Mouse (Mus musculus): ENCODE measurements around the gene Asna1.
A peak's percentile ranks its signal among the peaks of the same experiment; 100 is the strongest.

The Asna1 gene

DNA sequence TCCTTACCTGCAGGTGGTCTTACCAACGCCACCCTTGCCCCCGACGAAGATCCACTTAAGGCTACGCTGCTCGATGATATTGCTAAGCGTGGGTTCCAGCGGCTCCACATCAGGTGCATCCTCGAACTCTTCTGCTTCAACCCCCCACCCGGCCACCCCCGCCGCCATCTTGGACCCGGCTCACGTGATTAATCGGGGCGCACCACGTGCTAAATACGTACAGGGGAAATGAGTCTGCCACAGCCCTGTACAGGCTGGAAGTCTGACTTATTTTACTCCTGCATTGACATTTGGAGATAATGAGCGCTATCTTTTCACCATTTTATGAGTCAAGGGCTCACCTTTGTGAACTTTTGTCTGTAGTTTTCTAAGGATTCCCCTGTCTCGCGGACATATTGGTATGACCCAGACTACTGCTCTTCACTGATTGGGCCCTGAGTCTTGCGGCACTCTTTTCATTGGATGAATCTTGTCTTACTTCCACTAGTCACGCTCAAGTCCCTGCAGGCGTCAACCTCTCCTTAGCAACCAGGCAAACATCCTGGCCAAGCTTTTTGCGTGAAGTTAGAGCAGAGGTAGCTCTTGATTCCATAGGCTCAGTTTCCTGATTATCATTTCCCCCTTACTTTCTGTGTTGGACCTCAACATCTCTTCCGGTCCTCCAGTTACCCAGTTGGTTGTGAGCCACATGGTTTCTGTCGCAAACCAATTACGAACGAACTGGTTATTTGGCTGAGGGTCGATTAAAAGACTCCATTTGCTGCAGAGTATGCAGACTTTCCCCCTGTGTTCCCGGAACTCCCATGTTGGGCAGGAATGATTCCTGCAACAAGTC, at the start of gene Asna1:
Gene Asna1 (minus strand): TSS at position 184 of the 835 bp plus-strand sequence.
- peak; percentile 90 for DNase-seq (ENCODE audit: low spot score)

DNA sequence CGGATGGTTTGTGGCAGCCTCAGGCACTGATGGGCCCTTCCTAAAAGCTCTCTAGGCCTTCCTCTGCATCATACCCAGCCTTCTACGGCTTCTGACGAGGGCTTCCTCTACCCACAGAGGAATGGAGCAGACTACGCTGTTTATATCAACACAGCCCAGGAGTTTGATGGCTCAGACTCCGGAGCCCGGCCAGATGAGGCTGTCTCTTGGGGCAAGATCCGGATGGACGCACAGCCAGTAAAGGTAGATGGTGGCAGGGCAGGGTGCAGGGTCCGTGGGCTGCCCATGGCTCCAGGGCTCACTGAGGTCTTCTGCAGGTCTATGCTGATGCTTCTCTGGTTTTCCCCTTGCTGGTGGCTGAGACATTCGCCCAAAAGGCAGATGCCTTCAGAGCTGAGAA, 49.5 kb upstream of the Asna1 start:
- no peak for DNase-seq (ENCODE audit: low spot score)

DNA sequence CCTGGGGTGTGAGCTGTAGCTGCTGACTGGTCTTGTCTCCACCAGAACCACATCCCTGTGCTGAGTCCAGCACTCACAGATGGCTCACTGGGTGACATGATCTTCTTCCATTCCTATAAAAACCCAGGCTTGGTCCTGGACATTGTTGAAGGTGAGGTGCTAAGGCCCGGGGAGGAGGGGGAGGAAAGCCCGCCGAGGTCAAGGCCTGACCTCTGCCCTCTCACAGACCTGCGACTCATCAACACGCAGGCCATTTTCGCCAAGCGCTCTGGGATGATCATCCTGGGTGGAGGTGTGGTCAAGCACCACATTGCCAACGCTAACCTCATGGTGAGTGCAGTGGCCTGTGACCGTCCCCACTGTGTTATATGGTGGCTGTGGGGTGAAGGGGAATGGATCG, 49.1 kb upstream of the Asna1 start:
- no peak for DNase-seq (ENCODE audit: low spot score)

DNA sequence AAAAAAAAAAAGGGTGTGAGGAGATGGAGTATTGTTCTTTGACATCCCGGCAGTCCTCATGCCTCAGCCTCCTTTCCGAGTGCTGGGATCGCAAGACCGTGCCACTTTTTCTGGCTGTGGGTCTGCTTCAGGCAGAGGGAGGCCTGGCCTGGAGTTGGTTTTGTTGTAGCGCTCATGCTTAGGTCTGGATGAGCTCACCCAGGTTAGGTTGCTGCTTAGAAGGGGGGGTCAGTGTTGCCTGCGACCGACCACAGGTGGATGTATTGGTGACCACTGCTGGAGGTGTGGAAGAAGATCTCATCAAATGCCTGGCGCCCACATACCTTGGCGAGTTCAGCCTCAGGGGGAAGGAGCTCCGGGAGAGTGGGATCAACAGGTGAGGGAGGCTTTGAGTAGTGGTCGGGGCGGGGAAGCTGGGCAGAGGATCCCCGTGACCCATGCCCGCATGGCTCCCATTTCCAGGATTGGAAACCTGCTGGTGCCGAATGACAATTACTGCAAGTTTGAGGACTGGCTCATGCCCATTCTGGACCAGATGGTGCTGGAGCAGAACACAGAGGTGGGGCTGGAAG, 48.0 kb upstream of the Asna1 start:
- DNase-seq (ENCODE audit: low spot score) = no peak

DNA sequence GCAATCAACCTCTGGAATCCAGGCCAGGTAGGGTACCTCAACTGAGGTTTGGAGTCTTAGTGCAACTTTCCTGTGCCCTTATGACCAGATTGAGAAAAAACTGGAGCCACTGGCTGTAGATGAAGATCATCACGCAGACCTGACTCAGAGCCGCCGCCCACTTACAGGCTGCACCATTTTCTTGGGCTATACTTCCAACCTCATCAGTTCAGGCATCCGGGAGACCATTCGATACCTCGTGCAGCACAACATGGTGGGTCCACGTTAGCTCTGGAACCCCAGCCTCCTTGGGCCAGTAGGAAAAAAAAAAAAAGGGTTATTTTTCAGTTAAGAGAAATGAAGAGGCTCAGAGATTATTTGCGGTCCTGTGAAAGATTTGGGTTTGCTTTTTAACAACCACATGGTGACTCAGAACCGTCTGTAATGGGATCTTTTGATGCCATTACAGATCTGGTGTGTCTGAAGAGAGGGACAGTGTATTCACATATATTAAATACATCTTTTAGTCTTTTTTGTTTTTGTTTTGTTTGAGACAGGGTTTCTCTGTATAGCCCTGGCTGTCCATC, 47.4 kb upstream of the Asna1 start:
- no peak for DNase-seq (ENCODE audit: low spot score)

DNA sequence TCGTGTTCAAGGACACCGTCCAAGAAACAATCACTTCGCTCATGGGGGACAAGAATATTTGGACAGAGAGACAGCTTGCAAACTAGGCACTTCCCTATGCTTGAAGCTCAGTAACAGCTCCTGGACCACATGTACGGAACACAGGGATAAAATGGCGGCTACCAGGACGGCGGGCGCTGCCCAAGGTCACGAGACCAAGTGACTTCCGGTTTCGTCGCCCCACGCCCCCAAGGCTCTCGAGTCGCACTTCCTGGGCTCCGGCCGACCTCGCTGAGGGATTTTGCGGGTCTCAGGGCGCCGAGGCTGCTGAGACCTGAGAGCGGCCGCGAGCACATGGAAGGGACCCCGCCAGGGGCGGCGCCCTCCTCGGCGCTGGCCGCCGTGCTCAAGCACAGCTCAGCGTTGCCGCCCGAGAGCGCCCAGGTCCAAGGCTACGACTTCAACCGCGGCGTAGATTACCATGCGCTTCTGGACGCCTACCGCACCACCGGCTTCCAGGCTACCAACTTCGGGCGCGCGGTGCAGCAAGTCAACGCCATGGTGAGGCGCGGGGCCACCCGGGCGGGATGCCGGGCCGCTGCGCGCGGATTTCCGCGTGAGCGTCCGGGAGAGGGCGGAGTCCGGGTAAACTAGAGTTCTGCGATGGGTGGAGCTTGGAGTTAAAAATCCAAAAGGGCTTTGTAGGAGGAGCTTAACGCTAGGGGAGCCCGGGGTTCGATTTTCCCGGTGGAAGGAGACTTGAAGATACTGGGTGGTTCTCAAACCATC, 46.6 kb upstream of the Asna1 start, which contains the start of gene Dhps:
Gene Dhps (plus strand): TSS at position 244 of the 768 bp plus-strand sequence.
- peak; percentile 93 for DNase-seq (ENCODE audit: low spot score)

DNA sequence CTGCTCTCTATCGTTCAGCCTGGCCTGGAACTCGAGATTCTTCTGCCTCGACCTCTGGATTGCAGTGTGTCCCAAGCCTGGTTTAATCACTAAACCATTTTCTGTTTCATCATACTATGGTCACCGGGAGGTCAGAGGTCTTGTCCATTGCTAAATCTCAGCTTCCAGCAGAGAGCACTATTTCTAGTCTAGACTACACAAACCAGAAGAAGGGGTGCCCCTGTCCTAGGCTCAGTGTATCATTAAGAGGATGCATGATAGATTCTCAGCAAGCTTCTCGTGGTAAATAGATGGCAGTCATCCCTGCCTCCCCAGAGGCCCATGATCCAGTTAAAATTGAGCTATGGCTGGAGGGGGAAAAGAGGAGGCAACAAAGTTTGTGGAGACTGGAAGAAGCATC, 46.0 kb upstream of the Asna1 start:
- DNase-seq (ENCODE audit: low spot score) = no peak

DNA sequence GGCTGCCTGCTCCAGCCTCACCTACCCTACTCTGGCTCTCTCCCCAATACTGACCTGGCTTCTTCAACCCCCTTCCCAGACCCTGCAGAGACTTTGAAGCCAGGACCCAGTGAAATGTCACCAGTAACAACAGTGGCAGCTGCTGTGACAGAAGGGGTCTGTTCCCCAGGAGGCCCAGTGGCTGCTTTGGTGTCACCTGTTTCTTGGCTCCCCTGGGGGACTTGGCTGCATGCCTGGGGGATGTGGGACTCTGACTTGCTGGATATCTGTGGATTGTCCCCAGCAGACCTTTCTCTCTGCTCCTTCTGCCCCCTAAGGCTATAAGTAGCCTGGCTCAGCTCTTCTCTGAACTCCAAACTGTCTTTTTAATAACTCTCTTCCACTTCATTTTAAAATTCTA, 42.9 kb upstream of the Asna1 start, which contains the start of gene Gm5741:
Gene Gm5741 (minus strand): TSS at position 1 of the 400 bp plus-strand sequence.
- no peak for DNase-seq (ENCODE audit: low spot score)

DNA sequence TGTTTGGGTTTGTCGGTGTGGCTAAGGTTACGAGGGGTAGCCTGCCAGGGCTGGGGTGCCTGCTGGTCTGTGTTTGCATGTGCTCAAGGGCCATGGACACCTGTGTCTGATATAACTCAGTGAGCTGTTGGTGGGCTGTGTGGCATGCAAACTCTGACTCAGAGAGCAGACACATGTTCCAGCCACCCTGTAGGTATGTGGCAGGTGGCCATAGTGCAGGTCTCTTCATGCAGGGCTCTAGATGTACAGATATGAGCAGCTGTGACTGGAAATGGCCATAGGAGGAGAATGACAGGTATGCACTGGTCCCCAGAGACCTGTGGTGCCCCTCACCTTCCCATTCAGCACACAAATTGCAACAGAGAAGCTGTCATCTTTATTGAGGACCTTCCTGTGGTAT, 42.1 kb upstream of the Asna1 start:
- DNase-seq (ENCODE audit: low spot score) = no peak

DNA sequence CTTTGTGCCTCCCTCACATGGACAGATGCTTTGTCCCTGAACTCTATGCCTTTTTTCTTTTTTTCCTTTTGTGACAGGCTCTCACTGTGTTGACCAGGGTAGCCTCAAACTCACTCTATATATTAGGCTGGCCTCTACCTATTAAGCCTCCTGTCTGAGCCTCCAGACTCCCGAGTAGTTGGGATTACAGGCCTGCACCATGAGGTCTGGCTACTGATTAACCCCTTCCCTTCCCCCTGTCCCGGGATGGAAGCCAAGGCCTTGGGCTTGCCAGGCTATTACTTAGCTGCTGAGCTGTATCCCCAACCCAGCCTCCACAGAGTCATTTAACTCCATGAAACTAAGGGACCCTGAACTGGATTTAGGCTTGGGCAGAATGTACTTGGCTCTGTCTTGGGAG, 40.1 kb upstream of the Asna1 start:
- no peak for DNase-seq (ENCODE audit: low spot score)

DNA sequence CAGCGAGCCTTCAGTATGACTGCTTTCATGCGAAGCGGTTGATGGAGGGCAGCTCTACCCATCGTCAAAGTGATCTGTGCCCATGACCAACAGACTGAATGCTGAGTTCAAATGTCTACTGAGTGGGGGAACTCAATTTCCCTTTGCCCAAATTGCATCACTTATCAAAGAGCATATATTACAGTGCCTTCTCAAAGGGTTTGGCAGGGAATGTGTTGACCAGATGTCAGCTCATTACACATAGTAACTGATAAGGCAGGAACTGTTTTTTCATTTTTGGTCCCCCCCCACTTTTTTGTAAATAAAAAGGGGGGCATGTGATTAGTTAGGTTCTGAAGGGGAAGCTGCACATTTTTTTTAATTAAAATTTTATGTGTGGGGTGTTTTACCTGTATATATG, 37.5 kb upstream of the Asna1 start:
- DNase-seq (ENCODE audit: low spot score) = no peak

DNA sequence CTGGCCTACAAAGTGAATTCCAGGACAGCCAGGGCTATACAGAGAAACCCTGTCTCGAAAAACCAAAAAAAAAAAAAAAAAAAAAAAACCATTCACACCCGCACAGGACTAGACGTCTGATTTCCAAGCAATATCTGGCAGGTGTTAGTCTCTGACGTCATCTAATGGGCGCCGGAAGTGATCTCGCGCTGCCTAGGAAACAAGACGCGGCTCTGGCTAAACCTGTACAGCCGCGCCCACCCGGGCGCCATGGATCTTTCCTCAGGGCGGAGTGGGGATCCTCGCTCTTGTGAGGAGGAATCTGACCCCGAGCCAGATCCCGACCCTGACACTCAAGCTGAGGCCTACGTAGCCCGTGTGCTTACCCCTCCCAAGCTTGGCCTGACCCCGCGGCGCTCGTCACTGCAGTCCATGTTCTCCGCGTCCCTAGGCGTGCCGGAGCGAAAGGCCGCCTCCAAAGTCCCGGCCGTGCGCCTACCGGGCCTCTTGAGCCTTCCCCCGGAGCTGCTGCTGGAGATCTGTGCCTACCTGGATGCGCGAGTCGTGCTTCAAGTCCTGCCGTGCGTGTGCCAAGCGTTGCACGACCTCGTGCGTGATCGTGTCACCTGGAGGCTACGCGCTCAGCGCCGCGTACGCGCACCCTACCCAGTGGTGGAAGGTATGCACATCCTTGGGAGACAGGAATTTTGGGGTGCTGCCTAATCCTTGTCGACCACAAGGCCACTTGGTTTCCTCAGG, 35.0 kb upstream of the Asna1 start, which contains the start of gene Fbxw9:
Gene Fbxw9 (plus strand): TSS at position 177 of the 738 bp plus-strand sequence.
- DNase-seq (ENCODE audit: low spot score) = peak; percentile 94

DNA sequence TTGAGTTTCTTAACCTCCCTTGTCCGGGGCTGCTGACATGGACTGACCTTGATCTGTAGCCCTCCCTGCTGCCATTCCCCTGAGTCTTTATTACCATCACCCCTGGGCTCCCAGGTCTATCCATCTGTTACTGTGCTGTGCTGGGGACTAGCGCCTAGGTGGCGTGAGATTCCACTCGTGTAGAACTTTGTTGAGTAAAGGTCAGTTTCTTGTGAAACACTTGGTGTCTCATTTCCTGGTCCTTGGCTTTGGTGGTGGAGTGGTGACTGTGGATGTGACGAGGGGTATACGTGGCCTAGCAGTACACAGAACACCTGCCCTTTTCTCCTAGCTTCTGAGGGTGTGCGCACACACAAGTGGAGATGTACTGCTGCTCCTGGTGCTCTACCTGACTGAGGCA, 32.3 kb upstream of the Asna1 start:
- DNase-seq (ENCODE audit: low spot score) = no peak

DNA sequence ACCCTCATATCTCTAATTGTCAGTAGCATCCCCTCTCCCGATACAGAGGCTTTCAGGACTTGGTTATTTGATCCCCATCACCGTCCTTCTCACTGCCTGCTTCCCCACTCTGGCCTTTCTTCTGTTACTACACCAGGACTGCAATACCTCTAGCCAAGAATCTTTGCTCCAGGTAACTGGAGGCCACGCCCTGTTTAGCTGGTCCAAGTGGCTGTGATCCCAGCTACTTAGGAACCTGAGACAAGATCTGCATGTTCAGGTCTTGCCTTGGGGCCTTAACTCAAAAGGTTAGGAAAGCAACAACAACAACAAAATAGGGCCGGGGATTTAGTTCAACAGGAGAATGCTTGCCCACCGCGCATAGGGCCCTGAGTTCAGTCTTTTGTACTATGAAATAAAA, 18.5 kb upstream of the Asna1 start:
- no peak for DNase-seq (ENCODE audit: low spot score)

DNA sequence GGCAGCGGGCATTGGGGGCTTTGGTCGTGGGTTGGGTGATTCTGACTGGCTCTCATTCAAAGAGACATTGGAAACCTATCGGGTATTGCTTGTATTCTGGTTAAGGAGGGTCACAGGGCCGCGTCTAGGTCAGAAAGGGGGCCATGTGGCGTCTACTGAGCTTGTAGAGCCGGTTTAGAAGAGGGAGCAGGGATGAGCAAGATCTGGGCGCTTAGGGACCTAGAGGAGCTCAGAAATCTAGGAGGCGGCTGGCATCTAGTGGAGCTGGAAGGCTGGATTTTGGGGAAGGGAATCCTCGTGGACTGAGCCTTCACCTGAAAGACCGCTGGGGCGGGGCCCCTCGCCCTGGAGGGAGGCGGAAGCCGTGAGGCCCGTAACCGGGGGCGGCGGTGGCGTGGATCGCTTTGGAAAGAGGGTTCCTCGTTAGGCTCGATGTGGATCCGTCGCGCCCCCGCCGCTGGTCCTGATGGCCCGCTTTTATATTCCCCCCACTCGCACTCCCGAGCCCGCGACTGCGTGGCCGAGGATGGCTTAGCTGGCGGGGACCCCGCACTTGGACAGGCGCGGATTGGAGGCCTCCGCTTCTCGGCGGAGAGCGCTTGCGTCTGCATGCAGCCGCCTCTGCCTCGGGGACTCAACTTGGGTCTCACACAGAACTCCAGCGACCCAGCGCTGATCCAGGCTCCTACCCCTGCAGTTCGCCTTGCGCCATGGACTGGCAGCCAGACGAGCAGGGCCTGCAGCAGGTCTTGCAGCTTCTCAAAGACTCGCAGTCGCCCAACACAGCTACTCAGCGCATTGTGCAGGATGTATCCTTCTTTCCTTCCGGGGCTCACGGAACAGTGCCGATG, 12.8 kb upstream of the Asna1 start:
- peak; percentile 37 for DNase-seq (ENCODE audit: low spot score)

DNA sequence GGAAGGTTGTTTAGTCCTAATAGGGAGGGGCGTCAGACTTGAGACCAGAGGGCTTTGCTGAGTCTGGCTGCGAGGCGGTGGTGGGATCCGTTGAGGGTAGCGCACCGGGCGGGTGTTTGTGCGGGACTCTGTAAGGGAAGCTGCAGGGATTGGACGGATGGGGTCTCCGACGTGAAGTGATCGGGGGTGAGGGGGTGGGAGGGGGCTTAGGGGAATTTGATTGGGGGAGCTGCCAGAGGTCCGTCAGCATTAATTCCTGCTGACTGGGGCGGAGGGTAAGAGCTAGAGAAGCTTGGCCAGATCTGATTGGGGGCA, 12.2 kb upstream of the Asna1 start:
- no peak for DNase-seq (ENCODE audit: low spot score)

DNA sequence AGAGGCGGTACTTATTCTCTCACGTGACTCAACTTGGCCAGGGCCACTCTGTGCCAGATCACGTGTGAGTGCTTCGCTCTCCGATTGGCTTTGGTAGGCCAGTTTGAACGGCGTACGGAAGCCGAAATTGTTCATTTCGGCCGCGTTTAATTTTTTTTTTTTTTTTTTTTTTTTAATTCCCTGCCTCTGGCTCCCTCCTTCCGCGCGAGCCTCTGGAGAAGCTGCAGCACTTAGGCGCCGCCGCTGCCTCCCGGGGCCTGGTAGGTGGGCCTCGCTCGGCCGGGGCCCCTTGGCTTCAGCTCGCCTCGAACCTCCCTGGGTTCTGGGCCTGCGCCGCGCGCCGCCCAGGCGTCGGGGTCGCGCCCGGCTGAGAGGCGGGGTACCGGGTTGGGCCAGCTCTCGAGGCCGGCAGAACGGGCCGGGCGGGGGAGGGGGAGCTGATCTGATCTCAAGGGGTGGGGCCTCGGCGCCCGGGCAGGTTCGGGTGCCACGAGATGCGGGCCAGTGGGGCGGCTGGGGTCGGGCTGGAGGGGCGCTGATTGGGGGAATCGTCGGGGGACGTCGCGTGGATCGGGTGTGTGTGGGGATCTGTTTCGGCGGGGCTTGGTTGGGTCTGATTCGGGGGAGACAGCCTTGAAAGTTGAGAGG, 11.8 kb upstream of the Asna1 start, which contains the start of gene Tnpo2:
Gene Tnpo2 (plus strand): TSS at position 198 of the 648 bp plus-strand sequence.
- peak; percentile 94 for DNase-seq (ENCODE audit: low spot score)

DNA sequence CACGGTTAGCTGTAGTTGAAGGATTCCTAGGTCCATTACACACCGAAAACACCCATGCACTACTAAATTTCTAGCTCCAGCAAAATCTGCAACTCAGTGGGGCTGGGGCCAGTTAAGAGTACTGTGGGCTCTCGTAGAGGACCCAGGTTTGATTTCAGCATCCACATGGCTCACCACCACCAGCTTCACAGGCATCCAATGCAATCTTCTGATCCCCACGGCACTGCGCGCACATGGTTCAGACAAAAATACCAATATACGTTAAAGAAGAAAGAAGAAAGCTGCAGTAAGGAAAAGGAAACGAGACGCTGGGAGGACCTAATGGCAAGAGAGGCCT, 11.3 kb upstream of the Asna1 start:
- no peak for DNase-seq (ENCODE audit: low spot score)

DNA sequence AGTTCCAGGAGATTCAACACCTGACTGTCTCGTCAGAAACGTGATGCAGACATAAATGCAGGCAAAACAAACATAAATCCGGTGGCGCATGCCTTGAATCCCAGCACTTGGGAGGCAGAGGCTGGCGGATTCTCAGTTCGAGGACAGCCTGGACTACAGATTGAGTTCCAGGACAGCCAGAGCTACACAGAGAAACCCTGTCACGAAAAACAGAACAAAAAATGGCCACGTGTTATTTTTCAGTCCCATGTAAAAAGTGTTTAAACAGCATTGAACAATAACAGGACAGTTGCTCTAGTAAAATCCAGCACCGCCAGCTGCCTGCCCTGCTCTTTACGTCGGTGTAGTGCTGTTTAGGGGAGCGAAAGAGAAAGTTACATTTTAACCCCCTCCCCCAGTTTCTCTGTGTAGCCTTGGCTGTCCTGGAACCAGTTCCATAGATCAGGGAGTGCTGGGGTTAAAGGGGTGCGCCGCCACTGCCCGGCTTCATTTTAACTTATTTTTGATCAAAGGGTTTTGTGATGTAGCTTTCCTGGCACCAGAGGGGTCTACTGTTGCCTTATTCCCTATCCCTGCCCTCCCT, 10.7 kb upstream of the Asna1 start:
- no peak for DNase-seq (ENCODE audit: low spot score)

DNA sequence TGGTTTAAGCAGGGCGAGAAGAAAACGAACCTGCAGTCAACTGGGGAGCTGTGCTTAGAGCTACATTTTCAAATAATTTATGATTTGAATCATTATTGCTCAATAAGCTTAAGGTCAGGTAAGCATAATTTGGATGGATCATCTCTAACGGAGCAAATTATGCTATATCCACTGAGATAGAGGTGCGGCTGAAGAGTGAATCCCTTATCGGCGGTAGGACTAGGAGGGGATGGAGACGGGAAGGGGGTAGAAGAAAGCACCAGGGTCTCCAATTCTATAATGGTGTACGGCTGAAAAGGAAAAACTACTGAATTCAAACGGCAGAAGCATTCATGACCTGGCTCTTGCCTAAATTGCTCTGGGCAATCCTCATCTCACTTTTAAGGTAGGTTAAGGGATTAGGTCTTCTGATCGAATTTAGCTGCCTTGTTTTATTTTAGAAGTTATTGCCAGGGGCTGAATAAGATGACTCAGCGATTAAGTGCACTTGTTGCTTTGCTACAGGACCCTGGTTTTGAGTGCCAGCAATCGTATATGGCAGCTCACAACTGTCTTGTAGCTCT, 10.2 kb upstream of the Asna1 start:
- DNase-seq (ENCODE audit: low spot score) = no peak

Measured in layer of hippocampus, adult 11-12 months (tissue).